Mouse (Mus musculus) cerebellum, adult 8-10 months (tissue): Measurements from ENCODE around the gene Gm17387.

Experiments
- DNase-seq: peaks from one replicate; pipeline ENCODE4 v3.0.0; 2022

The Gm17387 gene

GRCm38 (mm10) chr7:141048226-141049218 is 19.6 kb downstream of the Gm17387 start:
- DNase-seq = peak; percentile 90

GRCm38 (mm10) chr7:141049326-141049725 is 20.4 kb downstream of the Gm17387 start:
- DNase-seq = no peak

GRCm38 (mm10) chr7:141051060-141051685 is 22.2 kb downstream of the Gm17387 start:
- no peak for DNase-seq

DNA sequence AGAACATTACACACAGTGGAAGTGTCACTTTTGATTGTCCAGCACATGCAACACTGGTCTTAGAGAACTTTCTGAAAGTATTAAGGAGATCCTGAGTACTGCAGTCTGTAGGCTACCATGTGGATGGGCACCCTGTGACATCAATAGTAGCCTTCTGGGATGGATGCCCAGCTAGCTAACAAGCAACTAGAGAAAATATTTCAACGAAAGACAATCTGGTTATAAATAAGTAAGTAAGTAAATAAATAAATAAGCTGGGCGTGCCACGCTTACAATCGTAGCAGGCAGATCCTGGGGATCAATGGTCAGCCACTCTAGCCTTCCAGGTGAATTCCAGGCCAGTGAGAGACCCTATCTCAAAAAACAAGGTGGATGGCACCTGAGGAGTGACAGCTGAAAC is 23.1 kb downstream of the Gm17387 start:
- no peak for DNase-seq

- DNase-seq = no peak
These were observed 23.5 kb downstream of the Gm17387 start for GRCm38 (mm10) chr7:141052421-141052820.

GRCm38 (mm10) chr7:141055785-141056184 is 26.9 kb downstream of the Gm17387 start:
- no peak for DNase-seq

DNA sequence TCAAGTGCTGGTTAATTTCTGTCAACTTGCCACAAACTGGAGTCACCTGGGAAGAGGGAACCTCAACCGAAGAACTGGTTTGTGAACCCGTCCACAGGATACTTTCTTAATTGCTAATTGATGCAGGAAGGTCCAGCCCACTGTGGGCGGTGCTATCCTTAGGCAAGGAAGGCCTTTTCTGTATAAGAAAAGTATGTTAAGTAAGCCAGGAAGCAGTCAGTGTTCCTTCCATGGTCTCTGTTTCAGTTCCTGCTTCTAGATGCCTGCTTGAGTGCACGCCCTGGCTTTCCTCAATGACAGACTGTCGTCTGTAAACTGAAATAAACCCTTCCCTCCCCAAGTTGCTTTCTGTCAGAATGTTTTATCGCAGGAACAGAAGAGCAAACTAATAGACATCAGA is 28.0 kb downstream of the Gm17387 start:
- no peak for DNase-seq

DNA sequence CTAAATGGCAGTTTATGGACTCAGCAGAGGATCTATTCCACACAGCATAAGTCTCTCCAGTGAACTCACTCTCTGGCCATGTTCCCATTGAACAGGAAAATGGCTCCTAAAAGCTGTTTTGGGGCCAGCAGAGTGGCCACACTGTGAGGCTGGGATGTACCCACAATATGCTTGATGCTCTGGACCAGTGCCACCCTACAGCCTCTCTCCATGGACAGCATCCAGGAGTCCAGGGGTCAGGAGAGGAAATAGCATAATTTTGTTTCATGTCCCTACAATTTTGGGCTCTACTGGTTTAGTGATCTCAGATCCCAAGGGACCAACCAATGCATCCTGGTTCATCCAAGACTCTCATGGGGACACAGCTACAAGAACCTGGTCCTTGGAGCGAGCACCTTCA is 28.6 kb downstream of the Gm17387 start:
- no peak for DNase-seq

GRCm38 (mm10) chr7:141058601-141059341 is 29.8 kb downstream of the Gm17387 start:
- no peak for DNase-seq

- DNase-seq = peak; percentile 24
These were observed 31.0 kb downstream of the Gm17387 start for GRCm38 (mm10) chr7:141059929-141060328.

DNA sequence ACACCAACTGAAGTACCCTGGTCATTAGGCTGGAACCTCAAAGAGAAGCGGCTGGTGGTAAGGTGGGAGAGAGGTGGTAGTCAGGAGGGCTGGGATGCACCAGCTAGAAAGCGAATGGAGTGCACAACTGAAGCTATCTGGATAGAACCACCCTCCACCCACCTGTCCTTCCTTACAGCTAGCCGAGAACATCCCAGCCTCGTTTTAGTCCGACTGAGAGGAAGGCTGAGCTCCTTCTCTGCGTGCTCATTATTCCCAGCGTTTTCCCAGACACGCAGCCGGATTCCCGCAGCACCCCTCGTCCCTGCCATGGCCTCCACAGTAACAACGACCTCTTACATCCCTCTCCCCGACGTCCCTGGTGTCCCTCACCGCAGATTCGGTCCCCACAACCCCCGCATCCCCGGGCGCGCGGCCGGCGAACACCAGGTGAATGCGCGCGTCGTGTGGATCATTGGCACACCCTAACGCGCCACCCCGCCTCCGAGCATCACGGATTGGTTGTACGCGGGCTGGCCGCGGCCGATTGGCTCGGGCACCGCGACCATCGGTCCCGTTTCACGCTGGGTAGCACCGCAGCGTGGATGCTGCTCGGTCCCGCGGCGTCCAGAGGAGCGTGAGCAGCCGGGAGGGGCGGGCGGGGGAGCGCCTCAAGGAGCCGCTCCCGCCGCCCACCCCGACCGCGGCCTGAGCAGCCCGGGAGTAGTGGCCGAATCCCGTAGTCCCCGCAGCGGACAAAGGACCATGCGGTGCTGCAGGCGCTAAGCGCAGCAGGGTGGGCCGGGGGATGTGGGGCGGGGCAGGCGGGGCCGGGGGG is 31.7 kb downstream of the Gm17387 start, which contains the start of gene B4galnt4:
B4galnt4 (plus strand) TSS at position 679 of the 817 bp plus-strand sequence.
- peak; percentile 91 for DNase-seq

GRCm38 (mm10) chr7:141061269-141061692 is 32.4 kb downstream of the Gm17387 start:
- peak; percentile 53 for DNase-seq

GRCm38 (mm10) chr7:141062525-141062924 is 33.6 kb downstream of the Gm17387 start:
- peak; percentile 46 for DNase-seq

GRCm38 (mm10) chr7:141063353-141063752 is 34.4 kb downstream of the Gm17387 start:
- no peak for DNase-seq

DNA sequence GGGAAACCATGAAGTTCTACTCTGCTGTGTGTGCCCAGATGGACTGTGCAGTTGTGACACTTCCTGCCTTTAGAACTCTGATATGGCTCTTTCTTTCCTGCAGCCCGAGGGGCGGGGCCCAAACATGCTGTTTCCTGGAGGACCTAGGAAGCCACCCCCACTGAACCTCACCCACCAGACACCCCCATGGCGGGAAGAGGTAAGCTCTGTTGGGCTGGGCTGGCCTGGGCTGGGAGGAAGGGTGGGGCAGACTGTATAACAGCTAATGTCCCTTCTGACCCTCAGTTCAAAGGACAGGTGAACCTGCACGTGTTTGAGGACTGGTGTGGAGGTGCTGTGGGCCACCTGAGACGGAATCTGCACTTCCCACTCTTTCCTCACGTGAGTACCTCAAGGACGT is 35.2 kb downstream of the Gm17387 start:
- no peak for DNase-seq

DNA sequence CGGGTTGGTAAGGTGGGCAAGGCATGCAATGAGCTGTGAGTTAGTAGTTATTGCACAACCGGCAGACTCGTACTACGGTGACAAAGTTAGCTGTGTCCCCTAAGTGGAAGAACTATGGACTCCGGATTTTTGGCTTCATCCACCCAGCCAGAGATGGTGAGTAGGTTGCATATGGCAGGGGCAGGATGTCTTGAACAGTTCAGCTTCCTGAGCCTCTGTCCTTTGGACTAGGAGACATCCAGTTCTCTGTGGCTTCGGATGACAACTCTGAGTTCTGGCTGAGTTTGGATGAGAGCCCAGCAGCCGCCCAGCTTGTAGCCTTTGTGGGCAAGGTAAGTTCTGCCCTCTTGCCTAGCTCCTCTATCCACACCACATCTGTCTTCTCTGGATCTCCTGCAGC is 35.6 kb downstream of the Gm17387 start:
- no peak for DNase-seq

DNA sequence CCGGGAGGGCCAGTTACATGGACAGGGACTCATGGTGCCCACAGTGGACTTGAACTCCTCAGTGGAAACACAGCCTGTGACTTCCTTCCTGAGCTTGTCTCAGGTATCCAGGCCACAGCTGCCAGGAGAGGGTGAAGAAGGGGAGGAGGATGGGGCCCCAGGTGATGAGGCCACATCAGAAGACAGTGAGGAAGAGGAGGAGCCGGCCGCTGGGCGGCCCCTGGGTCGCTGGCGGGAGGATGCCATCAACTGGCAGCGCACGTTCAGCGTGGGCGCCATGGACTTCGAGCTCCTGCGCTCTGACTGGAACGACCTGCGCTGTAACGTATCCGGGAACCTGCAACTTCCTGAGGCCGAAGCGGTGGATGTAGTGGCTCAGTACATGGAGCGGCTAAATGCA is 39.4 kb downstream of the Gm17387 start:
- no peak for DNase-seq

DNA sequence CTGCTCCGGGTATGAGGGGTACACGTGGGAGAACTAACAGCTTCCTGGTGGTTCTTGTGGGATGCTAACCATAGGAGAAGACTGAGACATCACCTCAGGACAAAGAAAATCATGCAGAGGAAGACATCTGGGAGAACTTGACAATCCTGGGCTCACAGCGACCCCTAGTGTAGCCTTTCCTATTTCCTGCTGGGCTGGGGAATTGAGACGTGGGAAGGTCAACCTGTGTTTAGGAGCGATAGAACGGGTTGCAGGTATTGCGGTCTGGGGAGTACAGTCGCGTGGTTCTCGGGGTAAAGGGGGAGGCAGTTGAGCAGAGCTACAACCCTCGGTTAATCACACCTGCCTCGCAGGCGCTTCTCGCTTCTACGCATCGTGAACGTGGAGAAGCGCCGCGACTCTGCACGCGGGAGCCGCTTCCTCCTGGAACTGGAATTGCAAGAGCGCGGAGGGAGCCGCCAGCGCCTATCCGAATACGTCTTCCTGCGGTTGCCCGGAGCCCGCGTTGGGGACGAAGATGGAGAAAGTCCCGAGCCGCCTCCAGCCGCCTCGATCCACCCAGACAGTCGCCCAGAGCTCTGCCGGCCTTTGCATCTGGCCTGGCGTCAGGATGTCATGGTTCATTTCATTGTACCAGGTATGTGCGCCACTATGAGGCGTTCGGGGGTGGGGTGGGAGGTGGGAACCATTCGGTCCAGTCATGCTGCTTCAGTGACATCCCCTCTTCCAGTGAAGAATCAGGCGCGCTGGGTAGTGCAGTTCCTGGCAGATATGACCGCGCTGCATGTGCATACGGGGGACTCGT is 41.3 kb downstream of the Gm17387 start:
- peak; percentile 72 for DNase-seq

DNA sequence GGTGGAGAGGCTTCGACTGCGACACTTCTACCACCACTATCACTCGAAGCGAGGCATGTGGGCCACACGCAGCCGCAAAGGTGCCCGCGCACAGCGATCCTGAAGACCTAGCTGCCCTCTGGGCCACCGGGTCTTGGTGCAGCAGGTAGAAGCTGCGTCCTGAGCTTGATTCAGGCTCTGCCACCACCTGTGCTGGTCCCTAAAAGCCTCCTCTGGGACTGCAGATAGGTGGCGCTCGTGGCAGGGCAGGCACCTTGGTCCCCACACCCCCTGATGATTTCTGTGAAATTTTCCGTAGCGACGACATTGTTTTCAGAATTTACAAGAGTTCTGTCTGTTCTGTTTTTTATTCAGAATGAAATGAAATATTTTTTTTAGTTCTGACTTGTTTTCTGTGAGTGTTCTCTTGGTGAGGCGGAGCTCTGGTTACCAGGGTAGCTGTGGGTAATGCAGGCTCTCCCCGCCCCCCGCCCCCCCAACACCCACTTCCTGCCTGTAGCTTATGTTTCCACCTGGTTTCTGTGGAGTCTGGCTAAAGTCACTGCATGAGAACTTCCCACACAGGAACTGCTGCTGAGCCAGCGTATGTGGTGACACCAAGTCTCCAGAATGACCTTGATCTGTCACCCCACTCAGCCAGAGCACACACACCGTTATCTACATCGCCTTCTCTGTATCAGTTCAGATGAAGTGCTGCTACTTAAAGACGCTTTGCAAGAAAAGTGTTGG is 43.2 kb downstream of the Gm17387 start:
- no peak for DNase-seq

DNA sequence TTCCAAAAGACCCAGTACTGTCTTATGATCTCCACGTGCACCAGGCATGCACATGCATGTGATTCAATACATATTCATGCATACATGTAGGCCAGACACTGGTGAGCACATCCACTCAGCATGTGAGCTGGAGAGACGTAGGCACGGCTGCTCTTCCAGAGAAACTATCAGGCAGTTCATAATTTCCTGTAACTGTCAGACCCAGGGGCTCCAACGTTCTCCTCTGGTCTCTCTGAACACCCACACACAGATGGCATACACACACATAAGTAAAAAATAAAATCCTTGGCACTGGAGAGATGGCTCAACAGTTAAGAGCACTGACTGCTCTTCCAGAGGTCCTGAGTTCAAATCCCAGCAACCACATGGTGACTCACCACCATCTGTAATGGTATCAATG is 44.9 kb downstream of the Gm17387 start:
- no peak for DNase-seq

DNA sequence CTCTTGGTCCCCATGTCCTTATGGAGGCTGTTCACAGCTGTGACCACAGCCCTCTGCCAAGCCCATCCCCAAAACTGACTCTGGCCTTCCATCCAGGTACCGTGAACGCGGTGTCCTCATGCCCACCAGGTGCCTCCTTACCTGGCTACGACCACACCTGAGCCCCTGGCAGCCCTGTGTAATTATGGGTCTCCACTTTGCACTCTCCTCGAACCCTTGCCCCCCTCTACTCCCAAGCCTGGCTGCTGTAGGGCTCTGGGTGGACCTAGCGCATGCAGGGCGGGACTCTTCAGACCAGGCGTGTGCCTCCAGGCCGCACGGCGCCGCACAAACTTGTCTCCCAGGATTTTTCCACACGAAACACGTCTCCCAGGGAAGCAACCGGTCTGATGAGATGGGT is 48.9 kb downstream of the Gm17387 start, which contains the start of gene Pkp3:
Pkp3 (plus strand) TSS at position 378 of the 400 bp plus-strand sequence.
- no peak for DNase-seq
